Comparison of ENCODE assay signal across 8 mouse cellular contexts in genomic region chr5:5342410-5343137, GRCm38 (mm10).
DNase-seq lines count a peak whose midpoint lies in the region; ATAC-seq lines count a peak whose summit lies in the region.

No protein-coding gene starts in this region.

- no peaks in the 10 kb centered on the region; the same call in 1 of the 2 replicates for H3K36me3 ChIP-seq in forebrain, embryonic 10.5 days (replicated peaks)
- H3K36me3 ChIP-seq in heart, embryonic 12.5 days, result no peaks in the 10 kb centered on the region

- no peaks in the 10 kb centered on the region for H3K27me3 ChIP-seq in forebrain, embryonic 10.5 days (ENCODE audit: poor library complexity, severe bottlenecking)
- H3K27me3 ChIP-seq in heart, embryonic 12.5 days (replicated peaks), result no peaks in the 10 kb centered on the region

- ATAC-seq in heart, embryonic 12.5 days (ENCODE audit: insufficient number of reproducible peaks, low FRiP score), result peak; percentile 91

- WGBS in forebrain, embryonic 10.5 days, result 73% methylated on average over 11 of the region's 11 CpGs
- 22% methylated on average over 11 of the region's 11 CpGs for WGBS in heart, embryonic 12.5 days

- peak; percentile 10 for DNase-seq in left cerebral cortex, adult 11 months (ENCODE audit: low spot score)
- DNase-seq in left cerebral cortex, adult 8-10 months (ENCODE audit: low spot score in 2 of 2), result no peak
- peak; percentile 32 for DNase-seq in forebrain, embryonic 10.5 days (ENCODE audit: extremely low spot score, low spot score)
- peak; percentile 84 to 87 for DNase-seq in kidney, postnatal 4 days
- DNase-seq in lung, adult 18-20 months, result peak; percentile 79 to 87
- peak; percentile 96 for DNase-seq in retina, postnatal 1 day
- no peak for DNase-seq in thymus, postnatal 36 days

- H3K4me3 ChIP-seq in forebrain, embryonic 10.5 days, result no peak overlapping the region
- no peak overlapping the region for H3K4me3 ChIP-seq in heart, embryonic 12.5 days

- peaks cover 5% of the 10 kb centered on the region; the same call in 1 of the 2 replicates for H3K9me3 ChIP-seq in forebrain, embryonic 10.5 days
- H3K9me3 ChIP-seq in heart, embryonic 12.5 days (replicated peaks), result no peaks in the 10 kb centered on the region

- H3K4me2 ChIP-seq in heart, embryonic 12.5 days, result peak overlapping the region; percentile 53

- no peak overlapping the region for H3K9ac ChIP-seq in heart, embryonic 12.5 days

- peak overlapping the region; percentile 80 for H3K27ac ChIP-seq in forebrain, embryonic 10.5 days
- H3K27ac ChIP-seq in heart, embryonic 12.5 days (ENCODE audit: poor library complexity, severe bottlenecking), result peak overlapping the region; percentile 83

- peaks cover 24% of the 10 kb centered on the region for H3K4me1 ChIP-seq in forebrain, embryonic 10.5 days
- peaks cover 37% of the 10 kb centered on the region for H3K4me1 ChIP-seq in heart, embryonic 12.5 days (replicated peaks)

Comparison
In these comparisons a context has a peak if more than half of its experiments do, and no peak if none do; other contexts are left out.
1. DNase-seq: peak in left cerebral cortex, adult 11 months (single experiment), forebrain, embryonic 10.5 days (single experiment), kidney, postnatal 4 days (2 of 2), lung, adult 18-20 months (2 of 2) and retina, postnatal 1 day (single experiment); none in left cerebral cortex, adult 8-10 months (0 of 2) and thymus, postnatal 36 days (0 of 2).